Mouse (Mus musculus): ENCODE measurements around the gene Necap2.
A peak's percentile ranks its signal among the peaks of the same experiment; 100 is the strongest.

The Necap2 gene

DNA sequence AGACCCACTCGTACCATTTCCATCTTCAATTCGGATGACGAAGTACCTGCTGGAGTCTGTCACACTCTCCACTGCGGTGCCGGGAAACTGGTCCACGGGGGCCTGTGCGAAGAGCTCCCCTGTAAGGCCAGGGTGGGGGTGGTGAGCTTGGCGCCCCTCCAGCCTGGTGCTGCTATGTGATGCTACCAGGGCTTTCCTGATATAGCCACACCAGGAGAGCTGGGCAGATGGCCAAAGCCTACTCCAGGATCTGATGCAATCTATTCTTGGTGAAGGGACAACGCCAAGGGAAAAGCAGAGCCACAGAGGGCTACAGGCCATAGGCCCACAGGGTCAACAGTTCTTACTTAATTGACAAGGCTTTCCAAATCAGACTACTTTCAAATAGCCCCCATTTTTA lies 4.5 kb downstream of the Necap2 start:
- peak; percentile 68 for DNase-seq (ENCODE audit: low spot score)

GRCm38 (mm10) chr4:141072502-141072901 lies 5.7 kb downstream of the Necap2 start:
- DNase-seq (ENCODE audit: low spot score): no peak

DNA sequence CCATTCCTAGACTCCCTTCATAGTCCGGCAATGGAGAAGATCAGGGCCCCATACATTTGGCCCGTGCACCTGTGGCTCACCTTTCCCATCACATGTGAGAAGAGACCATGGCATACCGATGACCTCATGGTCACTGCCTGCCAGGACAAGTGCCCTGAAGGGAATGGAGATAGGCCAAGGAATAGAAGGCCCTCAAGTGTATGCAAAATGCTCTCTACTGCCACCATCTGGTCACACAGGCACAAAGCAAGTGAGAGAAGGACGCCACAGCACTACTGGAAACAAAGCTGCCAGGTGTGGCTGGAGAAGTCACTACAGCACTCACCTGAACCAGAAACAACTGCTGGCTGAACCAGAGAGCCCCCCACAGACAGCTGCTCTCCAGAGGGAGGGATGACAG lies 8.4 kb downstream of the Necap2 start:
- DNase-seq (ENCODE audit: low spot score): peak; percentile 68

GRCm38 (mm10) chr4:141068655-141069054 lies 9.5 kb downstream of the Necap2 start:
- DNase-seq (ENCODE audit: low spot score): no peak

DNA sequence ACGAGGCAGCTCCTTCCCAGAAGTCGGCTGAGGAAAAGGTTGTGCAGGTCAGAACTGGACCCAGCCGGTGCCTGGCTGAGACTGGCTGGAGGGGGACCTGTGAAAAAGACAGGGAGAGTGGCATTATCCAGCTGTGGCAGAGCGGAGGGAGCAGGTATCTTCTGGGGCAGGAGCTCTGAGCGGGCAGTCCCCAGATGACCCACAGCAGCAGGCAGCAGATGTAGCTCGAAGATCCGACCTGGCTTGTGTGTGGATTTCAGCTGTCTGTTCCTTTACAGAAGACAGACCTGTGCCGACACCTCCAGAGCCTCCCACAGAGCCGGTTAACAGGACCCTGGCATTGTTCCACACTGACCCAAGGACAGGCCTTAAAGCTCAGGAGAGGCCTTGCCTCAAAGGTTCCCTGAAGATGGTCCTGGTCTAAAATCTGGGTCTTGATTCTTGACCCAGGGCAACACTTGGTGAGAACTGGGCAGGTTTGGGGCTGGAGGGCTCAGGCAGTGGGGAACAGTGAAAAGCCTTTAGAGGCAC lies 10.6 kb downstream of the Necap2 start:
- DNase-seq (ENCODE audit: low spot score): no peak

- DNase-seq (ENCODE audit: low spot score): peak; percentile 62
Measured at GRCm38 (mm10) chr4:141066709-141067515, 11.2 kb downstream of the Necap2 start.

- DNase-seq (ENCODE audit: low spot score): peak; percentile 87
Measured at GRCm38 (mm10) chr4:141065123-141065522, 13.0 kb downstream of the Necap2 start.

GRCm38 (mm10) chr4:141064104-141064659 lies 14.0 kb downstream of the Necap2 start:
- DNase-seq (ENCODE audit: low spot score): no peak

GRCm38 (mm10) chr4:141060426-141061301 lies 17.5 kb downstream of the Necap2 start, which contains the start of gene Crocc:
TSS of gene Crocc (minus strand) at chr4:141060550.
- DNase-seq (ENCODE audit: low spot score): peak; percentile 98

DNA sequence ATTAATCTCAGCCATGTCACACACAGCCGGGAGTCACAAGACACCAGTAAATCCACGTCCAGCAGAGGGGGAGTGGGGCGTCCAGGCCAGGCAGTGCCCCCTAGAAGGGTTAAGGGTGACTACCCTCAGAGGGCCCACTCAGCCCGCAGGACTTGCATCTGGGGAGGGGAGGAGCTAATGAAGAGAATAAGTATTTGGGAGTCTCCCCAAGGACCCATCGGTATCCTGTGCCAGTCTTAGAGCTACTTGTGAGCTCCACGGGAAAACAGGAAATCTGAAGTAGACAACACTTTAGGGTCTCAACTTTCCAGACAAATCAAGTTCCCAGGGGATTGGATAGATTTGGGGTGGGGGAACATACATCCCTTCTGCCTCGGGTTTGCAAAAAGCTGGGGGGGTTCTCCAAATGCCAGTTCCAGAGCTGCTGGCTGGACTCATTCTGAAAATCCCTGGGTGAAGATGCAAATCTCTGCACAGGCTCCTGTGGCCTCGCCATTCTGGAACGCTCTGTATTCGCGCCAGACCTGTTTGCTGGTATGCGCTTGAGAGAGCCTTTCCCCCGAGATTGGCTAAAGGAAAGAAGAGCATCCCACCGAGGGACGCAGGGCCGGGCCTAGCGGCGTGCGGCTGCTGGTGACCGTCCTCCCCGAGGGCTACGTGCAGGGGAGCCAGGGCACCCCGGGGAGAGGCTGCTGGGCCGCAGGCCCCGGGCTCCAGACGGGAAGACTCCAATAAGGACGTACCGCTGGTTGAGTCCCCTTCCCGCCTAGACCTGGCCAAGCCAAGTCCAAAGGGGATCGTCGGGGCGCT lies 18.3 kb downstream of the Necap2 start:
- DNase-seq (ENCODE audit: low spot score): no peak

GRCm38 (mm10) chr4:141058835-141059234 lies 19.3 kb downstream of the Necap2 start:
- no peak for DNase-seq (ENCODE audit: low spot score)

DNA sequence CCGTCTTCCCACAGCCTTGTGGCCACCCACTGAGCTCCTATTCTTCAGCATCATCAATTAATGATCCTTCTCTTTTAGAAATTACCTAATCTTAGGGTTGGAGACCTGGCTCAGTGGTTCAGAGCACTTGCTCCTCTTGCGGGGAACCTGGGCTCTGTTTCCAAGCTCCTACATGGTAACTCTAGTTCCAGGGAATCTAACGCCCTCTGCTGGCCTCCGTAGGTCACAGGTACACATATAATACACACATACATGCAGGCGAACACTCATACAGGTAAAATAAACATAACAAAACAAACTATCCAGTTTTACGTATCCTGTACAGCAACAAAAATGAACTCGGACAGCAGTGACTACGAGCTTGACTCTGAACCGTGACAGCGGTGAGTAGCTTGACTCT lies 21.2 kb downstream of the Necap2 start:
- DNase-seq (ENCODE audit: low spot score): no peak

DNA sequence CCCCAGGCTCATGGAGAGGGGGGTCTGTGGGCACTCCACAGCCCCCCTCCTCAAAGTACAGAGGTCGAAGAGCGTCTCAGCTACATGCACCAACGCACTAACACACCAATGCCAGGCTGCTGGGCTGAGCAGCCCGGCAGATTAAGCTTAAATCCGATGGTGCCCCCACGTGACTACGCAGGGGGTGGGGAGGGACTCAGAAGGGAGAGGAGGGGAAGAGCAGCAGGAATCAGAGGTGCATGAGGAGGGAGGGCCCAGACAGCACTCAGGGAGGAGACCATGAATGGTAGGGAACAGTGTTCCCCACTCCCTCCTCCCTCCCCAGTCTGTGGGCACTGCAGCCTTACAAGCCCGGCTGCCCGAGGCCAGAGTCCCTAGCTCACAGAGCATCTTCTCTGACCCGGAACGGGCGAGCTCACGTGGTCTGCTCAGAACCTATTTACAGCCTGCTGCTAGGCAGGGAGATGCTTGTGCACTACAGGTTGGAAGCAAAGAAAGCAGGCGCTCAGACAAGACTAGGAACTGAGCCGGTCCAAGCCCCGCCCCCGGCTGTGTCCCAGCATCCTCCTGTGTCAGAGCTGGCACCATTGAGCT lies 24.5 kb downstream of the Necap2 start:
- DNase-seq (ENCODE audit: low spot score): no peak

DNA sequence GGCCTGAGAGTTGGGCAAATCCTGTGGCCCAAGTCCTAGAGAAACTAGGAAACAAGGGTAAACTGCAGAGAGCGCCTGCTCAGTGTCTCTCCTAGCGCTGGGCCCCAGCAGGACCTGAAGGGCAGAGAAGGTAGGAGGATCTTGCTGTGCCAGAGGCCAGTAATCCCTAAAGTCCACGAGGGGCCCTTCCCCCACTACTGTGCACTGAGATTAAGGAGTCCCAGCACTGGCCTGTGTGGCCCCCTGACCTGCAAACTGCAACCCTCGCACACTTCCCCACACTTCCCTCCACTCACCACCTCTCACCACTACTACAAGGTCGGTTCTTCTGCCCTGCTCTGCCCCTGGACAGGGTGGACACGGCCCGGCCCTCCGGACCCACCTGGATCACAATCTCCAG lies 25.0 kb downstream of the Necap2 start:
- no peak for DNase-seq (ENCODE audit: low spot score)

- no peak for DNase-seq (ENCODE audit: low spot score)
Measured at GRCm38 (mm10) chr4:141052442-141052841, 25.7 kb downstream of the Necap2 start.

- DNase-seq (ENCODE audit: low spot score): no peak
Measured at GRCm38 (mm10) chr4:141049476-141049835, 28.7 kb downstream of the Necap2 start.

DNA sequence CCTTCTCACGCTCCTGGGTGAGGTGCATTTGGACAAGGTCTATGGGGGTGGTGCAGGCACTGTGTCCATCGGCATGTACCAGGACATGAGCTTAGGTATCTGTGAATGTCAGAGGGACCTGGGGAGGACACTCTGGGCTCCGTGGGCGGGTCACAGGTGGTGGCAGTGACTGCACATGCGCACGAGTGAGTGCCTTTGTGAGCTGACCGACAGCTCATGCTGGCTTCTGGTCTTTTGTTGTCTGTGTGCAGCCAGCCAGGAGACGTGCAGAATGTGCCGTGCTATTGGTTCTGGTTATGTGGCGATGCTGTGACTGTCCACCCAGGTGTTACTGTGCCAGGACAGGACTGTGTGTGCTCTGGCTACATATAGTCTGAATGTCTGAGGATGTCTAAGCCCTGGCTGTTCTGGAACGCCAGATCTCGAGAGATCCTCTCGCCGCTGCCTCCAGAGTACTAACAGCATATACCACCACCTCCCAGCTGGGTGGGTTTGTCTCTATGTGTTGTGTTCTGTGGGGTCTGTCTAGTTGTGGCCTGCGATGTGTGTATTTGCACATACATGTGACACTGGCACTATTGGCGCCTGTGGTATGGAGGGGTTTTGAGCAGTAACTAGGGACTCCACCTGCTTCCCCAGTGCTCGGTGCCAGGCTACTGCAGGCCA lies 29.2 kb downstream of the Necap2 start:
- no peak for DNase-seq (ENCODE audit: low spot score)

DNA sequence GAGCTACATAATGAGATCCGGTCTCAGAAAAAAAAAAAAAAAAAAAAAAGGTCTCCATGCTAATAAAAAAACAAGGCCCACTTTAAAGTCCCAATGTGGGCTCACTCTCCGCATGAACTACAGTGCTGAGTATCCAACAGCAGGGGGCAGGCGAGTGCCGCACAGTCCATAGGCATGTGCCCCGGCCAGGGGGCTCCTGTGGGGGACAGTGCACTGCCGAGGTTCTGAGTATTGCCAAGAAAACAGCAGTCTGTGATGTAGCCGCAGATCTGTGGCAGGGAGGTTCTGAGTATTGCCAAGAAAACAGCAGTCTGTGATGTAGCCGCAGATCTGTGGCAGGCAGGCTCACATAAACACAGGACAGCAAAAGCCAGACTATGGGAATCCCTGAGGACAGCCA lies 33.3 kb downstream of the Necap2 start:
- DNase-seq (ENCODE audit: low spot score): peak; percentile 47

DNA sequence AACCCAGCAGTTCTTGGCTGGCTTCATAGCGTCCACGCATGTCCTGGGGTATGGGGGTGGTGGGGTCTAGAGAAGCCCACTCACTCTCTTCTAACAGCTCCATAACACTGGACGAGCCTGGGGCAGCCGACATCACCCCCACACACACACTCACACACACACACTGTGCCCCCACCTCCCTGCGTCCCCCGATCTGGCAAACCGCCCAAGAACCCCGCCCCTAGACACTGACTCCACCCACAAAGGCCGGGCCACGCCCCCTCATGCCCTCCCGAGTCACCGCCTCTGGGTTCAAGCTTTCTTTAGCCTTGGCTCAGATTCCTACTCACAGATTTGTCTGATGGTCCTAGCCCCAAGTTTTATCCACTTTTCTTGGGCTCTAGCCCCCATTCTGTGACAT lies 37.0 kb downstream of the Necap2 start:
- DNase-seq (ENCODE audit: low spot score): no peak

All from lung, postnatal 25 days (tissue).